Mouse (Mus musculus): Measurements from ENCODE around the gene Sgpl1. TPM values are rescaled to one million over a fixed set of nuclear protein-coding genes. Genes with fewer than 3 reads are reported as not detected.

Gene Sgpl1
- polyA plus RNA-seq, 1 experiment from 2014 or later = 16.9 TPM

- Histone ChIP-seq H3K9ac (replicated peaks) (peak overlapping the region; percentile 82), H3K9me3 (ENCODE audit: low read length) (no peaks in the 10 kb centered on the region), H3K36me3 (replicated peaks; ENCODE audit: insufficient read depth, low read length) (0 out of 2 replicates have a peak, but pooled peaks cover 2% of the 10 kb centered on the region), H3K27ac (ENCODE audit: low read depth) (peak overlapping the region; percentile 92), H3K4me3 (ENCODE audit: low read depth, low read length) (peak overlapping the region; percentile 71), H3K27me3 (ENCODE audit: insufficient read depth, low read length) (no peaks in the 10 kb centered on the region), H3K4me1 (ENCODE audit: insufficient read depth) (peaks cover 18% of the 10 kb centered on the region), H3K4me2 (ENCODE audit: low read depth, low read length) (peak overlapping the region; percentile 95)
- 3% methylated on average over 14 of the region's 14 CpGs for WGBS (ENCODE audit: insufficient replicate concordance)
- peak; percentile 45 for DNase-seq
- TF ChIP-seq EP300 (IDR thresholded peaks at IDR 0.05; ENCODE audit: low read depth) (no peak), CTCF (IDR thresholded peaks at IDR 0.05; ENCODE audit: low read depth) (no peak)
- ATAC-seq = peak; percentile 10
Observed at GRCm38 (mm10) chr10:61146807-61147156, 721 bp downstream of the Sgpl1 start.

GRCm38 (mm10) chr10:61146119-61146806 lies 1.2 kb downstream of the Sgpl1 start:
- DNase-seq (peak; percentile 75), ATAC-seq (0 out of 2 replicates have a peak, but pooled peaks have one; percentile 4)
- Histone ChIP-seq H3K4me3 (ENCODE audit: low read depth, low read length) (peak overlapping the region; percentile 71), H3K27ac (ENCODE audit: low read depth) (peak overlapping the region; percentile 92), H3K9me3 (ENCODE audit: low read length) (no peaks in the 10 kb centered on the region), H3K4me2 (ENCODE audit: low read depth, low read length) (peak overlapping the region; percentile 95), H3K4me1 (ENCODE audit: insufficient read depth) (peaks cover 18% of the 10 kb centered on the region), H3K36me3 (replicated peaks; ENCODE audit: insufficient read depth, low read length) (0 out of 2 replicates have a peak, but pooled peaks cover 2% of the 10 kb centered on the region), H3K9ac (replicated peaks) (peak overlapping the region; percentile 82), H3K27me3 (ENCODE audit: insufficient read depth, low read length) (no peaks in the 10 kb centered on the region)
- TF ChIP-seq CTCF (IDR thresholded peaks at IDR 0.05; ENCODE audit: low read depth) (no peak), EP300 (IDR thresholded peaks at IDR 0.05; ENCODE audit: low read depth) (no peak)
- 2% methylated on average over 52 of the region's 53 CpGs for WGBS (ENCODE audit: insufficient replicate concordance)

GRCm38 (mm10) chr10:61145766-61146118 lies 1.8 kb downstream of the Sgpl1 start:
- Histone ChIP-seq H3K27ac (ENCODE audit: low read depth) (peak overlapping the region; percentile 92), H3K9me3 (ENCODE audit: low read length) (no peaks in the 10 kb centered on the region), H3K27me3 (ENCODE audit: insufficient read depth, low read length) (no peaks in the 10 kb centered on the region), H3K36me3 (replicated peaks; ENCODE audit: insufficient read depth, low read length) (0 out of 2 replicates have a peak, but pooled peaks cover 2% of the 10 kb centered on the region), H3K4me2 (ENCODE audit: low read depth, low read length) (peak overlapping the region; percentile 95), H3K9ac (replicated peaks) (peak overlapping the region; percentile 82), H3K4me1 (ENCODE audit: insufficient read depth) (peaks cover 18% of the 10 kb centered on the region), H3K4me3 (ENCODE audit: low read depth, low read length) (peak overlapping the region; percentile 71)
- WGBS (ENCODE audit: insufficient replicate concordance) = 1% methylated on average over 3 of the region's 3 CpGs
- no peak for TF ChIP-seq EP300 (IDR thresholded peaks at IDR 0.05; ENCODE audit: low read depth)
- no peak for TF ChIP-seq CTCF (IDR thresholded peaks at IDR 0.05; ENCODE audit: low read depth)
- ATAC-seq = no peak
- DNase-seq = no peak

GRCm38 (mm10) chr10:61143343-61143742 lies 4.2 kb downstream of the Sgpl1 start:
- no peak for TF ChIP-seq CTCF (IDR thresholded peaks at IDR 0.05; ENCODE audit: low read depth)
- no peak for TF ChIP-seq EP300 (IDR thresholded peaks at IDR 0.05; ENCODE audit: low read depth)
- Histone ChIP-seq H3K27me3 (ENCODE audit: insufficient read depth, low read length) (no peaks in the 10 kb centered on the region), H3K4me1 (ENCODE audit: insufficient read depth) (peaks cover 10% of the 10 kb centered on the region), H3K36me3 (replicated peaks; ENCODE audit: insufficient read depth, low read length) (peaks cover 2% of the 10 kb centered on the region; the same call in 1 of the 2 replicates), H3K9ac (replicated peaks) (no peak overlapping the region), H3K4me3 (ENCODE audit: low read depth, low read length) (no peak overlapping the region), H3K9me3 (ENCODE audit: low read length) (no peaks in the 10 kb centered on the region), H3K4me2 (ENCODE audit: low read depth, low read length) (no peak overlapping the region), H3K27ac (ENCODE audit: low read depth) (no peak overlapping the region)
- 77% methylated on average over 2 of the region's 2 CpGs for WGBS (ENCODE audit: insufficient replicate concordance)
- DNase-seq = no peak
- ATAC-seq = no peak

GRCm38 (mm10) chr10:61137567-61137966 lies 9.9 kb downstream of the Sgpl1 start:
- ATAC-seq (peak; percentile 88), DNase-seq (no peak)
- no peak overlapping the region for H3K4me3 ChIP-seq (ENCODE audit: low read depth, low read length)
- H3K27me3 ChIP-seq (ENCODE audit: insufficient read depth, low read length) = no peaks in the 10 kb centered on the region
- H3K4me2 ChIP-seq (ENCODE audit: low read depth, low read length) = no peak overlapping the region
- no peaks in the 10 kb centered on the region; the same call in 1 of the 2 replicates for H3K36me3 ChIP-seq (replicated peaks; ENCODE audit: insufficient read depth, low read length)
- H3K9ac ChIP-seq (replicated peaks) = no peak overlapping the region
- no peak for TF ChIP-seq EP300 (IDR thresholded peaks at IDR 0.05; ENCODE audit: low read depth)
- no peak for TF ChIP-seq CTCF (IDR thresholded peaks at IDR 0.05; ENCODE audit: low read depth)
- 44% methylated on average over 1 of the region's 1 CpGs for WGBS (ENCODE audit: insufficient replicate concordance)
- peaks cover 13% of the 10 kb centered on the region for H3K4me1 ChIP-seq (ENCODE audit: insufficient read depth)
- H3K27ac ChIP-seq (ENCODE audit: low read depth) = peak overlapping the region; percentile 69
- no peaks in the 10 kb centered on the region for H3K9me3 ChIP-seq (ENCODE audit: low read length)

- Histone ChIP-seq H3K36me3 (replicated peaks; ENCODE audit: insufficient read depth, low read length) (no peaks in the 10 kb centered on the region; the same call in 1 of the 2 replicates), H3K4me1 (ENCODE audit: insufficient read depth) (peaks cover 13% of the 10 kb centered on the region), H3K27ac (ENCODE audit: low read depth) (peak overlapping the region; percentile 35; the same call in 1 of the 2 replicates), H3K27me3 (ENCODE audit: insufficient read depth, low read length) (no peaks in the 10 kb centered on the region), H3K4me3 (ENCODE audit: low read depth, low read length) (no peak overlapping the region), H3K9me3 (ENCODE audit: low read length) (no peaks in the 10 kb centered on the region), H3K4me2 (ENCODE audit: low read depth, low read length) (no peak overlapping the region), H3K9ac (replicated peaks) (no peak overlapping the region)
- TF ChIP-seq EP300 (IDR thresholded peaks at IDR 0.05; ENCODE audit: low read depth) = no peak
- ATAC-seq (no peak), DNase-seq (no peak)
- 23% methylated on average over 3 of the region's 3 CpGs for WGBS (ENCODE audit: insufficient replicate concordance)
Observed at GRCm38 (mm10) chr10:61135226-61135839, 12.2 kb downstream of the Sgpl1 start.
